Mouse (Mus musculus) CD4-positive, CD25-positive, alpha-beta regulatory T cell, adult 2 months (primary cell): ENCODE results near the gene Atp8a2.

ENCODE experiments used
- DNase-seq: peaks from one replicate; pipeline ENCODE4 v3.0.0-alpha.2; 2012; ENCODE audit warnings: low read depth, low spot score

Gene Atp8a2

DNA sequence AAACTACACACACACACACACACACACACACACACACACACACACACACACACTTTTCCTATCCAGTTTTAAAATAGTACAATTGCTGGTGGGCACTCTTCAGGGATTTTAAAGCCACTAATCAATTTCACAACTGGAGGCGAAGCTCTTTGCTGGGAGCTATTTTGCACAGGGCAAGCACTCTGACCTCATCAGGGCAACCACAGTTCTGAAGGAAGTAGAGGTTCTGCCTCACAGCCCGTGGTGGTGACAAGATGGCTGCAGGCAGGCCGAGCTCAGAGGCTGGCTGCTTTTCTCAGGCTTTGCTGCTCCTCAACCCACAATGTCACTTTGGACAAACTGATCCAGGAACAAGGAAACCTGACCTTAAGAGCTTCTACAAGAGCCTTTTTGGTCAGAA is 590.0 kb downstream of the Atp8a2 start:
- no peak for DNase-seq

DNA sequence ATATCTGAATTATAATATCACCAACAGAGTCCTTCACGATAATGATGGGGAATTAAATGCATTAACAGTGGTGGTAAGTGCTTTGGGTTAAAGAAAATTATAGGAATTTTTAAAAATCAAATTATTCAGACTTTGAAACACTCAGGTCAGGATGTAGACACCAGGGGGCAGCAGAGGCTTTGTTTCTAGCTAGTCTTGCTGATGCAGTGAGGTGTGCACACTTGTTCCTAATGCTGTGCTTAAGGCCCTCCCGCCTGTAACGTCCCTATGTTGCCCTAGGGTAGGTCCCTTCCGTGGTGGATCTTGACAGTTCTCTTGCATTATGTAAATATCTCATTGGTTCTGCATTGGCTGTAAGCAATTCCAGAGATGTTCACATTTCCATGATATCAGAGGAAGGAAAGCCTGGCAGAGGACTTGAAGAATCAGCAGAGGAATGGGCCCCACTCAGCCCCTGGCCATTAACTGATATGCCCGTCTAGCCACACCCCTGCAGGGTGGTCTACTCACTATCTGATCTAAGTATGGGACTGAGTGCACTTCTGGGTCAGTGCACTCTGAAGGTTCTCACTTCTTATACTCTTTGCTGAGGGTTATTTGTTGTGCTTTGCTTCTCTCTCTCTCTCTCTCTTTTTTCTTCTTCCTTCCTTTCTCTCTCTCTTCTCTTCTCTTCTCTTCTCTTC is 591.2 kb downstream of the Atp8a2 start:
- peak; percentile 81 for DNase-seq

DNA sequence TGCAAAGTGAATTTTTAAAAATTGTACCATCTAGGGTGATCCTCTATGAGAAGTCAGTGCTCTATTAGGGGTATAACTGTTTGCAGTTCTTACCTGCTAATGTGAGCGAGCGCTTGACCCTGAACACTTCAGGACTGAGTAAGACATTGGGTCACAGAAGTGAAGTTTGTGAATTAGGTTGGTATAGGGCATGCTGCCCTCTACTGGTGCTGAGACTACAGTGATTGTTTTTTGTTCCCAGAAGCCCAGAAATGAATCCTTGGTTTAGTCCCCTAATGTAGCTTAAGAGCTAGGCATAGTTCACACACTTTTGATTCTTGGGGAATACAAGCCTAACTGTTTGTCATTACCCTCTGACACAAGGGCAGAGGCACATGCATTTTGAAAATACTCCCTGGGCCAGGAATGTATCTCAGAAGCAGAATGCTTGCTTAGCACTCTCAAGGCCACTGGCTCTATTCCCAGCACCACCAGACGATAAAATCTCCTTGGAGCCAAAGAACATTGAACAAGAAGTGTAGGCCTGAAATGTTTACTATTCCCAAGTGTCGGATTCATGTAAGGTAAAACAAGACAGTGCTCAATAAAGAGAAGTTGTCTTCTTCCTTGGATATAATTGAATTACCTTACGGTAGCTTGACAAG is 592.9 kb downstream of the Atp8a2 start:
- DNase-seq, result peak; percentile 60

DNA sequence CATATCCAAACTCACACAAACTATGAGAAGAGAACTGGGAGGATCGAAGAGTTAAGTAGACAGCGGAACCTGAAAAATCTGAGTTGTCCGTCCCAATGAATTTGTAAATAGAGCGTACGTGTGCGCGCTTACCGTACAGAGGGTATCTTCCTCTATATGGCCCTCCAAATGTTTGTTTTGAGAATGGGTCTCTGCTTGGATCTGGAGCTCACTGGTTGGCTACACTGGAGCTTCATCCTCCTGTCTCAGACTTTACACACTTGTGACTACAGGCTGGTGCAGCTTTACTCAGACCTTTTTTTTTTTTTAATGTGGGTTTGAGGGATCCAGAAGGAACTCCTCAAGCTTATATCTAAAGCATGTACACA is 598.7 kb downstream of the Atp8a2 start:
- DNase-seq, result no peak

DNA sequence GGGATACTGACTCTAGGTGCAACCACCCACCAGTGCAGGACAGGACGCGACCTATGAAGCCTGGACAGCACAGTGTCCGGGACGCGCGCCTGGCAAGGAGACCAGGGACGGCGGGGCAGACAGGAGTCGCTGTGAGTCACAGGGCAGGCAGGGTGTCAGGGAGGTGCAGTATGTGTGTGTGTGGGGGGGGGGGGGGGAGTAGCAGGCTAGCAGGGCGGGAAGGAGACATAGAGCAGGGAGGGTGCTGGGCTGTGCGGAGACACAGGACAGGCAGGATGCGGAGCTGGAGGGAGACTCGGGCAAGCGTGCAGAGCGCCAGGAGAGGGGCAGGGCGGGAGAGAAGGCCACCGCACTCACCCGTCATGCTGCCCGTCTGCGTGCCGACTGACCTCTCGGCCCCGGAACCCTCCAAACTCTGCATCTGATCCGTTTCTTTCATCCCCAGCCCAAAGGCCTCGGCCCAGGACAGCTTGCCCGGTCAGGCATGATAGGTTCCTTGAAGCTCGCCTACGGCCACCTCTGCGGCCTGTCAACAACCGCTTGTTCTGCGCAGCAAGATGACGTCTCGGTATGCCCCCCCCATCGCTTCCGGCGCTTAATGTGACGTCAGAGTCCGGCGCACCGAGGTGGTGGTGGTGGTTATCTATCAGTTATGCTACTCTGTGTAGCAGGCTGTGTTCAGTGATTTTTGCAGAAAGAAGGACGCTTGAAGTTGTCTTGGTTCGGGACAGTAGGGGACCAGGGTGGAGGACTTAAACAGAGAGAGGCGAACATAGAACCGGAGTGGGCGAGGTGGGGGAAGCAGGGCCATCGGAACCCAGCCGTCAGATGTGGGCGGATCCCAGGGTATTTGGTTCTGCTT is 599.4 kb downstream of the Atp8a2 start, which contains the start of gene Cdadc1:
TSS of gene Cdadc1 (minus strand) at position 562 of the 862 bp plus-strand sequence.
- peak; percentile 95 for DNase-seq

DNA sequence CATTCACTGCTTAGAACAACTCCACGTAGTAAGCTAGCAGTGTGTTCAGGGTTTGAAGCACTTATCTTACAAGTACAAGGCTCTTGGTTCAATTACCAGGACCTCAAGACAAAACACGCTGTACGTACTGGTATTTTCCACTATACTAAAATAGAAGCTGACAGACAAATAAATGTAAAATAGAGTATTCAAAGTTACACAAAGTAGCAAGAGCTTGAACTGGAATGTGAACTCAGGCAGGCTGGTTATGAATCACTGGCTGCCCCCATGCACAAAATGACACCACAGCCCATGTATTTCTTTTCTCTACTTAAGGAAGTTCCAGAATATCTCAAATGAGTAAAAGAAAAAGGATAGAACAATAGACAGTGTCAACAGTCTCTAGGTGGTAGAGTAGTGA is 602.0 kb downstream of the Atp8a2 start:
- DNase-seq, result no peak

DNA sequence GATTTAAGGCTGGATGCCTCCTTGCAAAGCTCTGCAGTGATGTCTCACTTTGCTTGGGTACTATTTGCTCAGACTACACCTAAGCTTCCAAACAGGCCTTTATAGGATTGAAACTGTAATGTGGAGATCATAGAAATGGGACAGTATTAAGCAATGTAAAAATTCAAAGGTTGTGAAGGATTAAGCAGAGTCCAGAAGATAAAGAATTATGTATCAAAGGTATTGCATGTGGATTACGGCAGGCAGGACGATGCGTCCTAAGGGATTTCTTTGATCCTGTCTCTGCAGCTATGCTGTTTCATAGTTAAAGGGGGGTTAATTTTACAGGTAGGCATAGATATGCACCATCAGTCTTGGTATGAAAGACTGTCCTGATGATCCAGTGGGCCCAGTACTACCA is 604.4 kb downstream of the Atp8a2 start:
- DNase-seq, result no peak

DNA sequence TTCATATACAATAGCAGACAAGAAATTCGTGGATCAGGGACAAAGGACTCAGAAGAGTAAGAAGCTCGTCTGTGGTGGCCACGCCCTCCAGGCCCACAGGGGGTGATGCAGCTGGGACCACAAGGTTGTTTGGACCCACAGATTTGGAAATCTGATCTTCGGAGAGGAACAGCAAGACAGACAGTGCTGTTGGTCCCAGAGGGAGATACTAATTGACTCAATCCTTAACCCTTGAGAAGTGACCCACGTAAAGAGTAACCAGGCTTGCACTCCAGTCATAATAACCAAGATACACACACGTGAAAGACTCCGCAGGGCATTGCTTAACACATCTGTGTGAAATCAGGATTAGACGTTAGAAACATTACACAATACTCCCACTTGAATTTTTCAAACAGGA is 605.1 kb downstream of the Atp8a2 start:
- no peak for DNase-seq

DNA sequence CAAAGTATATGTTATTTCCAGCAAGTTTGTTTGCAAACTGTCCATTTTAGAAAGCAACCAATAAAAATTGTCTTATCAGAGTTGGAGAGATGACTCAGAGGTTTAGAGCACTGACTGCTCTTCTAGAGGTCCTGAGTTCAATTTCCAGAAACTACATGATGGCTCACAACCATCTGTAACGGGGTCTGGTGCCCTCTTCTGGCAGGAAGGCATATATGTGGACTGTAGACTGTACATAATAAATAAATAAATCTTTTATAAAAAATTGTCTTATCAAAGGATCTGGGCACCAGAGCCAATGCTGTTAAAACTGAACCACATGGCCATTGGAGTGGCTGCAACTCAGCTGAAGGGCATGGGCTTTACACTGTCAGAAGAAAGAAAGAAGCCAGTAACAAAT is 606.4 kb downstream of the Atp8a2 start:
- DNase-seq, result peak; percentile 70
